In the genomic region with DNA sequence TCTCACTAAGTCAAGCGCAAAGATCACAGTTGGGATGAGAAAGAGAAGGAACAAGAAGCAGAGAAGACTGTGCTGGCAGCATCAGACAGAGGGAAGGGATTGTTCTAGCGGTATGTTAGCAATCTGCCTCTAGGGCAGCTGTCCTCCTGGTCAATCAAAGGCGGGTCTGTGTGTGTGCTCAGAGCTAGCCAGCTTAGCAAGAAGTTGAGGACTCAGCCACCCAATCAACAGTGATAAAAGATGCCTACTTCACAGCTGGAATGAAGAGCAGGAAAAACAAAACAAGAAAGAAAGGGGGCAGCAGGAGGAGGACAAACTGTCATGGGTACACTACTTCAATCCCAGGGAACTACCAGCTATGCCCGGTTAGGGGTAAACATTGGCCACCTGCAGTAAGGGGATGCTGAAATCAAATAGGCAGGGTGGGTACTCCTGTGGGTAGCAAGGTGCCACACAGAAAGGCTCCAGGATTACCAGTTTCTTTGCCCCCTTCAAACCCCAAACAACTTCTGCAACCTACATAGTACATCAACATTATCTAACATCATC, we compare ENCODE assay signal across 8 mouse cellular contexts. TPM values are rescaled to one million over a fixed set of nuclear protein-coding genes. Genes with fewer than 3 reads are reported as not detected.
DNase-seq lines count a peak whose midpoint lies in the region; ATAC-seq and TF ChIP-seq lines count a peak whose summit lies in the region.

No protein-coding gene starts in this region.

- H3K27ac ChIP-seq in ES-E14 (ENCODE audit: insufficient read depth, low read depth, low read length, poor library complexity, severe bottlenecking) = peak overlapping the region; percentile 41
- H3K27ac ChIP-seq in forebrain, postnatal 0 days (ENCODE audit: low read depth, low read length) = peak overlapping the region; percentile 79
- peak overlapping the region; percentile 78 for H3K27ac ChIP-seq in liver, embryonic 13.5 days
- H3K27ac ChIP-seq in stomach, embryonic 14.5 days (ENCODE audit: low read length) = peak overlapping the region; percentile 94

- H3K36me3 ChIP-seq in ES-E14 (ENCODE audit: control insufficient read depth, insufficient read depth, low read length, poor library complexity, severe bottlenecking) = no peaks in the 10 kb centered on the region
- 0 out of 2 replicates have a peak, but pooled peaks cover 4% of the 10 kb centered on the region for H3K36me3 ChIP-seq in forebrain, postnatal 0 days (ENCODE audit: insufficient read depth)
- H3K36me3 ChIP-seq in liver, embryonic 13.5 days = no peaks in the 10 kb centered on the region; the same call in 1 of the 2 replicates
- no peaks in the 10 kb centered on the region for H3K36me3 ChIP-seq in stomach, embryonic 14.5 days (ENCODE audit: control insufficient read depth, insufficient read depth, low read length)

- no peak for DNase-seq in frontal cortex, postnatal 14 days (ENCODE audit: low spot score in 2 of 2)
- no peak for DNase-seq in ES-E14 (ENCODE audit: low read depth, low spot score)
- DNase-seq in forebrain, postnatal 0 days = no peak
- DNase-seq in liver, embryonic 13.5 days = no peak
- no peak for DNase-seq in right cerebral cortex, postnatal 25 days

- WGBS in forebrain, postnatal 0 days = 19% methylated on average over 4 of the region's 4 CpGs
- WGBS in liver, embryonic 13.5 days (ENCODE audit: insufficient replicate concordance) = 31% methylated on average over 4 of the region's 4 CpGs
- 26% methylated on average over 4 of the region's 4 CpGs for WGBS in stomach, embryonic 14.5 days

- H3K9me3 ChIP-seq in ES-E14 (ENCODE audit: control insufficient read depth, insufficient read depth, low read depth, low read length) = no peaks in the 10 kb centered on the region
- no peaks in the 10 kb centered on the region for H3K9me3 ChIP-seq in forebrain, postnatal 0 days (ENCODE audit: low read length)
- no peaks in the 10 kb centered on the region for H3K9me3 ChIP-seq in liver, embryonic 13.5 days (replicated peaks)
- H3K9me3 ChIP-seq in stomach, embryonic 14.5 days (ENCODE audit: control insufficient read depth, low read depth, low read length) = no peaks in the 10 kb centered on the region

- no peak overlapping the region for H3K4me3 ChIP-seq in ES-E14 (ENCODE audit: insufficient read depth in 1 of 2, low read depth in 1 of 2, low read length in 2 of 2, poor library complexity in 1 of 2, severe bottlenecking in 1 of 2)
- no peak overlapping the region for H3K4me3 ChIP-seq in forebrain, postnatal 0 days (ENCODE audit: low read depth, low read length)
- no peak overlapping the region for H3K4me3 ChIP-seq in liver, embryonic 13.5 days (replicated peaks)
- H3K4me3 ChIP-seq in stomach, embryonic 14.5 days (ENCODE audit: low read depth, low read length) = no peak overlapping the region; the same call in 1 of the 2 replicates

- peaks cover 19 to 20% of the 10 kb centered on the region in 2 experiments for H3K4me1 ChIP-seq in ES-E14 (ENCODE audit: control insufficient read depth in 2 of 2, insufficient read depth in 2 of 2, low read length in 2 of 2, poor library complexity in 1 of 2)
- peaks cover 25% of the 10 kb centered on the region for H3K4me1 ChIP-seq in forebrain, postnatal 0 days (ENCODE audit: insufficient read depth)
- peaks cover 76% of the 10 kb centered on the region for H3K4me1 ChIP-seq in liver, embryonic 13.5 days (replicated peaks)
- H3K4me1 ChIP-seq in stomach, embryonic 14.5 days (ENCODE audit: control insufficient read depth, insufficient read depth, low read length) = peaks cover 70% of the 10 kb centered on the region

- TF ChIP-seq CTCF in forebrain, postnatal 0 days (IDR thresholded peaks at IDR 0.05; ENCODE audit: low read depth) = no peak

- in situ Hi-C loops in ES-E14 (cut with MboI; ENCODE audit: low sequenced_read_pairs in 2 of 2, unreplicated experiment in 2 of 2) = no loop called here

- ATAC-seq in frontal cortex, adult (ENCODE audit: low TSS enrichment) = peak; percentile 47
- peak; percentile 34 for ATAC-seq in forebrain, postnatal 0 days
- ATAC-seq in liver, embryonic 13.5 days (ENCODE audit: low read depth) = no peak
- no peak for ATAC-seq in stomach, embryonic 14.5 days (ENCODE audit: insufficient number of reproducible peaks, insufficient read depth, low FRiP score, low read depth)
- no peak for ATAC-seq in granulocyte monocyte progenitor cell, adult 5-6 weeks (replicated peaks; ENCODE audit: poor library complexity, severe bottlenecking)

- no peak overlapping the region for H3K9ac ChIP-seq in ES-E14 (ENCODE audit: insufficient read depth, low read depth, low read length, poor library complexity, severe bottlenecking)
- no peak overlapping the region for H3K9ac ChIP-seq in forebrain, postnatal 0 days
- peak overlapping the region; percentile 17; the same call in 1 of the 2 replicates for H3K9ac ChIP-seq in liver, embryonic 13.5 days
- no peak overlapping the region for H3K9ac ChIP-seq in stomach, embryonic 14.5 days (replicated peaks; ENCODE audit: low read depth, low read length)

- H3K4me2 ChIP-seq in forebrain, postnatal 0 days (ENCODE audit: low read depth) = no peak overlapping the region
- H3K4me2 ChIP-seq in liver, embryonic 13.5 days = peak overlapping the region; percentile 41
- peak overlapping the region; percentile 35 for H3K4me2 ChIP-seq in stomach, embryonic 14.5 days (replicated peaks; ENCODE audit: low read depth, low read length)

- no peaks in the 10 kb centered on the region for H3K27me3 ChIP-seq in forebrain, postnatal 0 days (ENCODE audit: insufficient read depth, low read length)
- no peaks in the 10 kb centered on the region for H3K27me3 ChIP-seq in liver, embryonic 13.5 days
- no peaks in the 10 kb centered on the region for H3K27me3 ChIP-seq in stomach, embryonic 14.5 days (ENCODE audit: control insufficient read depth, insufficient read depth, low read length)

TF ChIP-seq in ES-E14, 5 proteins besides CTCF, POLR2A, EP300 and RAD21:
- TF ChIP-seq MAFK (IDR thresholded peaks at IDR 0.05; ENCODE audit: insufficient read depth, low read depth, low read length) (no peak), ZNF384 (IDR thresholded peaks at IDR 0.05; ENCODE audit: low read depth, low read length) (no peak), ZC3H11A (IDR thresholded peaks at IDR 0.05; ENCODE audit: borderline replicate concordance, low read depth, low read length) (no peak), HCFC1 (IDR thresholded peaks at IDR 0.05; ENCODE audit: borderline replicate concordance, insufficient read depth, low read length) (no peak), CHD2 (IDR thresholded peaks at IDR 0.05; ENCODE audit: low read depth, low read length) (no peak)
TF ChIP-seq in ES-E14: peak in this region for 0.

RNA-seq across cellular contexts. Expression of a gene that starts 15.6 kb away (rescaled TPM):
- total RNA-seq in ES-E14 (2012; rRNA removed) = 48.2 and 51.5 TPM in 2 replicates
- total RNA-seq in forebrain, postnatal 0 days (2014; rRNA removed) = 86.2 and 87.7 TPM in 2 replicates
- 15.7 and 18.1 TPM in 2 replicates for polyA plus RNA-seq in forebrain, postnatal 0 days (2015; fragmentation: Nextera tagmentation; extraction: Ambion mirVana)
- 10.8 and 16.7 TPM in 2 replicates for polyA plus RNA-seq in liver, embryonic 13.5 days (2015; fragmentation: Nextera tagmentation; extraction: Ambion mirVana)
- 63.5 and 68.2 TPM in 2 replicates for polyA plus RNA-seq in stomach, embryonic 14.5 days (2014; fragmentation: Nextera tagmentation; extraction: Ambion mirVana)
- 30.6 and 34.8 TPM in 2 replicates for total RNA-seq in granulocyte monocyte progenitor cell, adult 5-6 weeks (2014; fragmentation: Nextera tagmentation)
- total RNA-seq in granulocyte monocyte progenitor cell, adult 5-6 weeks (2017) = 27.4 and 44.7 TPM in 2 replicates

RNA-seq across cellular contexts. Expression of a gene that starts 23.9 kb away (rescaled TPM):
- total RNA-seq in ES-E14 (2012; rRNA removed) = 3.2 and 3.6 TPM in 2 replicates
- 0.10 TPM in 1 of 2 replicates, not detected in the other for total RNA-seq in forebrain, postnatal 0 days (2014; rRNA removed)
- polyA plus RNA-seq in forebrain, postnatal 0 days (2015; fragmentation: Nextera tagmentation; extraction: Ambion mirVana) = 0.13 and 0.25 TPM in 2 replicates
- polyA plus RNA-seq in liver, embryonic 13.5 days (2015; fragmentation: Nextera tagmentation; extraction: Ambion mirVana) = 0.03 and 0.06 TPM in 2 replicates
- polyA plus RNA-seq in stomach, embryonic 14.5 days (2014; fragmentation: Nextera tagmentation; extraction: Ambion mirVana) = 0.39 and 0.45 TPM in 2 replicates
- not detected in 2 replicates for total RNA-seq in granulocyte monocyte progenitor cell, adult 5-6 weeks (2014; fragmentation: Nextera tagmentation)
- not detected in 2 replicates for total RNA-seq in granulocyte monocyte progenitor cell, adult 5-6 weeks (2017)

RNA-seq across cellular contexts. Expression of a gene that starts 35.6 kb away (rescaled TPM):
- 546 and 589 TPM in 2 replicates for total RNA-seq in ES-E14 (2012; rRNA removed)
- 194 and 244 TPM in 2 replicates for total RNA-seq in forebrain, postnatal 0 days (2014; rRNA removed)
- 228 and 259 TPM in 2 replicates for polyA plus RNA-seq in forebrain, postnatal 0 days (2015; fragmentation: Nextera tagmentation; extraction: Ambion mirVana)
- 143 and 145 TPM in 2 replicates for polyA plus RNA-seq in liver, embryonic 13.5 days (2015; fragmentation: Nextera tagmentation; extraction: Ambion mirVana)
- 262 and 316 TPM in 2 replicates for polyA plus RNA-seq in stomach, embryonic 14.5 days (2014; fragmentation: Nextera tagmentation; extraction: Ambion mirVana)
- total RNA-seq in granulocyte monocyte progenitor cell, adult 5-6 weeks (2014; fragmentation: Nextera tagmentation) = 189 and 209 TPM in 2 replicates
- total RNA-seq in granulocyte monocyte progenitor cell, adult 5-6 weeks (2017) = 156 and 175 TPM in 2 replicates

RNA-seq across cellular contexts. Expression of a gene that starts 42.8 kb away (rescaled TPM):
- 1.1 and 2.7 TPM in 2 replicates for total RNA-seq in ES-E14 (2012; rRNA removed)
- total RNA-seq in forebrain, postnatal 0 days (2014; rRNA removed) = not detected in 2 replicates
- polyA plus RNA-seq in forebrain, postnatal 0 days (2015; fragmentation: Nextera tagmentation; extraction: Ambion mirVana) = not detected in 2 replicates
- polyA plus RNA-seq in liver, embryonic 13.5 days (2015; fragmentation: Nextera tagmentation; extraction: Ambion mirVana) = not detected in 2 replicates
- not detected in 2 replicates for polyA plus RNA-seq in stomach, embryonic 14.5 days (2014; fragmentation: Nextera tagmentation; extraction: Ambion mirVana)
- total RNA-seq in granulocyte monocyte progenitor cell, adult 5-6 weeks (2014; fragmentation: Nextera tagmentation) = not detected in 2 replicates
- total RNA-seq in granulocyte monocyte progenitor cell, adult 5-6 weeks (2017) = not detected in 2 replicates

RNA-seq across cellular contexts. Expression of a gene that starts 43.2 kb away (rescaled TPM):
- 17.1 and 31.4 TPM in 2 replicates for total RNA-seq in ES-E14 (2012; rRNA removed)
- 46.8 and 47.5 TPM in 2 replicates for total RNA-seq in forebrain, postnatal 0 days (2014; rRNA removed)
- polyA plus RNA-seq in forebrain, postnatal 0 days (2015; fragmentation: Nextera tagmentation; extraction: Ambion mirVana) = 45.8 and 48.7 TPM in 2 replicates
- 22.8 and 26.2 TPM in 2 replicates for polyA plus RNA-seq in liver, embryonic 13.5 days (2015; fragmentation: Nextera tagmentation; extraction: Ambion mirVana)
- 38.3 and 38.6 TPM in 2 replicates for polyA plus RNA-seq in stomach, embryonic 14.5 days (2014; fragmentation: Nextera tagmentation; extraction: Ambion mirVana)
- total RNA-seq in granulocyte monocyte progenitor cell, adult 5-6 weeks (2014; fragmentation: Nextera tagmentation) = 16.7 and 24.4 TPM in 2 replicates
- total RNA-seq in granulocyte monocyte progenitor cell, adult 5-6 weeks (2017) = 25.5 and 28.5 TPM in 2 replicates

Comparison
In these comparisons a context has a peak if more than half of its experiments do, and no peak if none do; other contexts are left out.
1. ATAC-seq: peak in frontal cortex, adult (single experiment) and forebrain, postnatal 0 days (single experiment); none in liver, embryonic 13.5 days (single experiment), stomach, embryonic 14.5 days (single experiment) and granulocyte monocyte progenitor cell, adult 5-6 weeks (single experiment).
2. H3K27ac ChIP-seq: peak in every context shown above with its lines; median percentile 94 in stomach, embryonic 14.5 days; 79 in forebrain, postnatal 0 days; 78 in liver, embryonic 13.5 days; 41 in ES-E14.